Mouse (Mus musculus) brain, embryonic 14.5 days (tissue): ENCODE measurements around the gene Tmod1.

Experiments used
- CTCF ChIP-seq: fragments of 200-500 bp; IDR thresholded peaks from 2 replicates; pipeline ENCODE4 v1.5.1; 2012; ENCODE audit warnings: inconsistent platforms, mild to moderate bottlenecking, moderate library complexity, borderline replicate concordance; ENCODE audit not compliant: insufficient read depth, insufficient read length; ENCODE audit errors: extremely low read depth
- POLR2A ChIP-seq: fragments of 200-500 bp; IDR thresholded peaks from 2 replicates; pipeline ENCODE4 v1.6.1; 2012; ENCODE audit warnings: mild to moderate bottlenecking, inconsistent platforms, borderline replicate concordance; ENCODE audit not compliant: poor library complexity, insufficient read depth, insufficient read length, severe bottlenecking; ENCODE audit errors: extremely low read depth

GRCm38 (mm10) chr4:46151903-46152544 is 113.3 kb downstream of the Tmod1 start:
- TF ChIP-seq POLR2A (no peak), CTCF (no peak)
